Mouse (Mus musculus) ES-E14 (cell line): ENCODE measurements at regions not wholly inside any gene's neighbourhood (a gene's known extent, or its start where the extent isn't known, plus 50 kb on each side); places are given as distances from the start of the nearest gene placed in this dataset.

ENCODE experiments used
- DNase-seq: peaks from one replicate; pipeline ENCODE4 v3.0.0-alpha.2; 2013; ENCODE audit warnings: low read depth, low spot score
- H3K27ac ChIP-seq: 2 replicates; pipeline ENCODE4 v1.5.1; 2012; ENCODE audit warnings: low read depth, mild to moderate bottlenecking, low read length, moderate library complexity, mixed read lengths; ENCODE audit not compliant: poor library complexity, insufficient read depth, severe bottlenecking
- H3K36me3 ChIP-seq: 2 replicates; pipeline ENCODE4 v1.6.1; 2012; ENCODE audit warnings: mild to moderate bottlenecking, low read length, moderate library complexity, mixed read lengths; ENCODE audit not compliant: control insufficient read depth, poor library complexity, insufficient read depth, severe bottlenecking
- H3K4me1 ChIP-seq, 2 experiments: fragments of 150-350 bp in 1 of 2; sonication (generic) in 1 of 2; 2 replicates each; pipeline ENCODE4 v1.6.1; 2012; ENCODE audit warnings: low read length in 2 of 2, mild to moderate bottlenecking in 1 of 2, mixed read lengths in 1 of 2; ENCODE audit not compliant: control insufficient read depth in 2 of 2, insufficient read depth in 2 of 2, poor library complexity in 1 of 2
- H3K4me3 ChIP-seq, 2 experiments: fragments of 150-350 bp in 1 of 2; sonication (generic) in 1 of 2; 2 replicates each; pipeline ENCODE4 v1.5.1; 2012; ENCODE audit warnings: low read length in 2 of 2, low read depth in 1 of 2, mild to moderate bottlenecking in 1 of 2, mixed read lengths in 1 of 2; ENCODE audit not compliant: insufficient read depth in 1 of 2, poor library complexity in 1 of 2, severe bottlenecking in 1 of 2
- H3K9ac ChIP-seq: 2 replicates; pipeline ENCODE4 v1.6.1; 2012; ENCODE audit warnings: low read depth, mild to moderate bottlenecking, low read length, mixed read lengths; ENCODE audit not compliant: poor library complexity, insufficient read depth, severe bottlenecking
- H3K9me3 ChIP-seq: fragments of 150-350 bp; sonication (generic); 2 replicates; pipeline ENCODE4 v1.6.1; 2012; ENCODE audit warnings: low read depth, mild to moderate bottlenecking, low read length; ENCODE audit not compliant: control insufficient read depth, insufficient read depth
- CHD2 ChIP-seq: IDR thresholded peaks from 2 replicates; pipeline ENCODE4 v1.6.1; 2014; ENCODE audit warnings: mild to moderate bottlenecking, low read depth, low read length, inconsistent platforms
- HCFC1 ChIP-seq: IDR thresholded peaks from 2 replicates; pipeline ENCODE4 v1.6.1; 2012; ENCODE audit warnings: low read length, inconsistent platforms, borderline replicate concordance; ENCODE audit not compliant: insufficient read depth
- MAFK ChIP-seq: IDR thresholded peaks from 2 replicates; pipeline ENCODE4 v1.6.1; 2014; ENCODE audit warnings: mild to moderate bottlenecking, low read depth, low read length, inconsistent platforms; ENCODE audit not compliant: insufficient read depth
- ZC3H11A ChIP-seq: IDR thresholded peaks from 2 replicates; pipeline ENCODE4 v1.6.1; 2012; ENCODE audit warnings: low read depth, mild to moderate bottlenecking, inconsistent platforms, low read length, borderline replicate concordance
- ZNF384 ChIP-seq: IDR thresholded peaks from 2 replicates; pipeline ENCODE4 v1.6.1; 2012; ENCODE audit warnings: low read depth, low read length, inconsistent platforms
- in situ Hi-C, 2 experiments: fragments of 600-800 bp; cut with MboI; formaldehyde crosslinking; loops; one replicate each; pipeline ENCODE4 v1.15.1; 2025; ENCODE audit warnings: low sequenced_read_pairs in 2 of 2, inconsistent platforms in 1 of 2; ENCODE audit not compliant: unreplicated experiment in 2 of 2

- in situ Hi-C loops = no loop called here
- no peaks in the 10 kb centered on the region for H3K4me1 ChIP-seq
- no peak for TF ChIP-seq HCFC1
- no peak for TF ChIP-seq MAFK
- TF ChIP-seq CHD2 = no peak
- no peak for TF ChIP-seq ZC3H11A
- no peak for TF ChIP-seq ZNF384
- no peak overlapping the region for H3K4me3 ChIP-seq
- H3K27ac ChIP-seq = no peak overlapping the region
- no peak overlapping the region for H3K9ac ChIP-seq
- no peaks in the 10 kb centered on the region for H3K9me3 ChIP-seq
- no peaks in the 10 kb centered on the region for H3K36me3 ChIP-seq
- DNase-seq = no peak
These were observed 1010.5 kb upstream of the Msl3l2 start for GRCm38 (mm10) chr10:55096223-55096622.

DNA sequence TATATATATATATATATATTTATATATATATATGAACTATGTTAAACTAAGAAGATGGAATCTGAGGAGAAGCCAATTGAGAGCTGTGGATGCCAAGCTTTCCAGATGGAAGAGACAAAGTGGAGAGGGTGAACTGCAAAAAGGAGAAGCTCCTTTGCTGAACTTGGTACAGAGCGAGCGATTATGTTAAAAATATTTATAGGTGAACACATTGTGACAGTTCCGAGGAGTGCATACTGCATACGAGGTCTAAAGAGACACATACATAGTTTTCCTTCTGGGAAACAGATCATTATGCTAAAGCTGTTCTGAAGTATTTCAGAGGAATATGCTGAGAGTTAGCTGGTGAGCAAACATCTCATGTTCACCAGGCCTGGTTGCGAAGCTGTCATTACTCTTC, 1009.5 kb upstream of the Msl3l2 start:
- TF ChIP-seq ZNF384 (no peak), MAFK (no peak), CHD2 (no peak), ZC3H11A (no peak), HCFC1 (no peak)
- in situ Hi-C loops = no loop called here
- no peak overlapping the region for H3K9ac ChIP-seq

GRCm38 (mm10) chr10:55098278-55098677, 1008.4 kb upstream of the Msl3l2 start:
- in situ Hi-C loops = no loop called here
- no peak for DNase-seq
- Histone ChIP-seq H3K4me3 (no peak overlapping the region), H3K9ac (no peak overlapping the region), H3K27ac (no peak overlapping the region), H3K4me1 (no peaks in the 10 kb centered on the region), H3K9me3 (no peaks in the 10 kb centered on the region), H3K36me3 (no peaks in the 10 kb centered on the region)
- no peak for TF ChIP-seq ZC3H11A
- no peak for TF ChIP-seq MAFK
- no peak for TF ChIP-seq HCFC1
- TF ChIP-seq CHD2 = no peak
- no peak for TF ChIP-seq ZNF384

More for the DNA sequence above, 1009.5 kb upstream of the Msl3l2 start:
- Histone ChIP-seq H3K4me3 (no peak overlapping the region), H3K9me3 (no peaks in the 10 kb centered on the region), H3K4me1 (no peaks in the 10 kb centered on the region), H3K36me3 (no peaks in the 10 kb centered on the region), H3K27ac (no peak overlapping the region)
- no peak for DNase-seq

DNA sequence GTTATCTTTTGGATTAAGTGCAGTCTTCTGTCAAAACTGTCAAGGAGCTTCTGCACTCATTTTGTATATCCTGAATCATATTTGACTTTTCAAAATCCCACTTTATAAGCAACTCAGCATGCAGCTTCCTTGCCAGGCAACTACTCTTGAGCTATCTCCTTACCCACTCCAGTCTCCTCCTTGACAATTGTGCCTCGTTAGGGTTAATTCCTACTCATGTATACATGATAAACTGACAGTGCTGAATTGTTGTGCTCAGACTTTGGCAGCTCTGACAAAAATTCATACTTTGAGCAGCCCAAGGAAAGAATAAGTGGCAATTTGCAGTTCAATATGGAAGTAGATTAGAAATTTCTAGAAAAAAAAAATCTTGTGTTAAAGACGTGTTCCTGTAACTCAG, 994.5 kb upstream of the Msl3l2 start:
- DNase-seq = no peak
- H3K9ac ChIP-seq = no peak overlapping the region
- in situ Hi-C loops = no loop called here
- no peak overlapping the region for H3K4me3 ChIP-seq
- no peaks in the 10 kb centered on the region for H3K9me3 ChIP-seq
- TF ChIP-seq MAFK (no peak), HCFC1 (no peak), ZNF384 (no peak), CHD2 (no peak), ZC3H11A (no peak)
- no peaks in the 10 kb centered on the region for H3K36me3 ChIP-seq
- H3K27ac ChIP-seq = no peak overlapping the region
- H3K4me1 ChIP-seq = no peaks in the 10 kb centered on the region

GRCm38 (mm10) chr10:55148190-55148589, 958.5 kb upstream of the Msl3l2 start:
- TF ChIP-seq MAFK (no peak), CHD2 (no peak), ZC3H11A (no peak), HCFC1 (no peak), ZNF384 (no peak)

More at GRCm38 (mm10) chr10:55148190-55148589, 958.5 kb upstream of the Msl3l2 start:
- in situ Hi-C loops = no loop called here
- no peak for DNase-seq
- no peak overlapping the region for H3K9ac ChIP-seq
- no peak overlapping the region for H3K4me3 ChIP-seq
- H3K9me3 ChIP-seq = no peaks in the 10 kb centered on the region
- H3K4me1 ChIP-seq = no peaks in the 10 kb centered on the region
- no peak overlapping the region for H3K27ac ChIP-seq
- H3K36me3 ChIP-seq = no peaks in the 10 kb centered on the region
